Mouse (Mus musculus): Measurements from ENCODE around the gene Birc5. TPM values are rescaled to one million over a fixed set of nuclear protein-coding genes. Genes with fewer than 3 reads are reported as not detected.

The Birc5 gene
- polyA plus RNA-seq, 1 experiment: 46.1 TPM

GRCm38 (mm10) chr11:117894676-117895075 lies 45.6 kb downstream of the Birc5 start:
- Histone ChIP-seq H3K27me3 (ENCODE audit: control insufficient read depth, insufficient read depth, low read length) (no peaks in the 10 kb centered on the region; the same call in 1 of the 2 replicates), H3K4me3 (ENCODE audit: control insufficient read depth, low read depth, low read length) (no peak overlapping the region), H3K36me3 (ENCODE audit: control insufficient read depth, insufficient read depth, low read length) (no peaks in the 10 kb centered on the region), H3K4me1 (ENCODE audit: control insufficient read depth, insufficient read depth, low read length) (peaks cover 12% of the 10 kb centered on the region), H3K27ac (ENCODE audit: control insufficient read depth, insufficient read depth, low read depth, low read length) (no peak overlapping the region)
- TF ChIP-seq POLR2A (IDR thresholded peaks at IDR 0.05; ENCODE audit: control insufficient read depth, low read depth, low read length) (no peak), CTCF (IDR thresholded peaks at IDR 0.05; ENCODE audit: control insufficient read depth, insufficient read depth, insufficient replicate concordance, low read depth, low read length) (no peak)

GRCm38 (mm10) chr11:117896533-117896932 lies 47.5 kb downstream of the Birc5 start:
- H3K36me3 ChIP-seq (ENCODE audit: control insufficient read depth, insufficient read depth, low read length): no peaks in the 10 kb centered on the region
- H3K4me1 ChIP-seq (ENCODE audit: control insufficient read depth, insufficient read depth, low read length): peaks cover 8% of the 10 kb centered on the region
- H3K4me3 ChIP-seq (ENCODE audit: control insufficient read depth, low read depth, low read length): no peak overlapping the region
- no peak overlapping the region for H3K27ac ChIP-seq (ENCODE audit: control insufficient read depth, insufficient read depth, low read depth, low read length)
- TF ChIP-seq CTCF (IDR thresholded peaks at IDR 0.05; ENCODE audit: control insufficient read depth, insufficient read depth, insufficient replicate concordance, low read depth, low read length): no peak
- TF ChIP-seq POLR2A (IDR thresholded peaks at IDR 0.05; ENCODE audit: control insufficient read depth, low read depth, low read length): no peak
- no peaks in the 10 kb centered on the region for H3K27me3 ChIP-seq (ENCODE audit: control insufficient read depth, insufficient read depth, low read length)

GRCm38 (mm10) chr11:117902282-117902681 lies 53.2 kb downstream of the Birc5 start:
- TF ChIP-seq CTCF (IDR thresholded peaks at IDR 0.05; ENCODE audit: control insufficient read depth, insufficient read depth, insufficient replicate concordance, low read depth, low read length) (no peak), POLR2A (IDR thresholded peaks at IDR 0.05; ENCODE audit: control insufficient read depth, low read depth, low read length) (no peak)
- Histone ChIP-seq H3K36me3 (ENCODE audit: control insufficient read depth, insufficient read depth, low read length) (no peaks in the 10 kb centered on the region), H3K27me3 (ENCODE audit: control insufficient read depth, insufficient read depth, low read length) (no peaks in the 10 kb centered on the region), H3K4me3 (ENCODE audit: control insufficient read depth, low read depth, low read length) (no peak overlapping the region), H3K4me1 (ENCODE audit: control insufficient read depth, insufficient read depth, low read length) (no peaks in the 10 kb centered on the region), H3K27ac (ENCODE audit: control insufficient read depth, insufficient read depth, low read depth, low read length) (no peak overlapping the region)

GRCm38 (mm10) chr11:117904442-117904841 lies 55.4 kb downstream of the Birc5 start:
- Histone ChIP-seq H3K36me3 (ENCODE audit: control insufficient read depth, insufficient read depth, low read length) (no peaks in the 10 kb centered on the region), H3K4me3 (ENCODE audit: control insufficient read depth, low read depth, low read length) (no peak overlapping the region), H3K4me1 (ENCODE audit: control insufficient read depth, insufficient read depth, low read length) (no peaks in the 10 kb centered on the region), H3K27me3 (ENCODE audit: control insufficient read depth, insufficient read depth, low read length) (no peaks in the 10 kb centered on the region), H3K27ac (ENCODE audit: control insufficient read depth, insufficient read depth, low read depth, low read length) (no peak overlapping the region)
- TF ChIP-seq POLR2A (IDR thresholded peaks at IDR 0.05; ENCODE audit: control insufficient read depth, low read depth, low read length) (no peak), CTCF (IDR thresholded peaks at IDR 0.05; ENCODE audit: control insufficient read depth, insufficient read depth, insufficient replicate concordance, low read depth, low read length) (no peak)

Other genes starting within 250 kb of the Birc5 start
- 25.4 and 28.0 TPM in 2 replicates for gene Tnrc6c, start 195.0 kb upstream of the Birc5 start, polyA plus RNA-seq (2012; rRNA removed)
- 1.2 TPM in 2 replicates for gene Tmc8, start 67.2 kb upstream of the Birc5 start, polyA plus RNA-seq (2012; rRNA removed)
- 9.7 and 10.1 TPM in 2 replicates for gene Tmc6, start 67.1 kb upstream of the Birc5 start, polyA plus RNA-seq (2012; rRNA removed)
- not detected in 2 replicates for gene 6030468B19Rik, start 51.6 kb upstream of the Birc5 start, polyA plus RNA-seq (2012; rRNA removed)
- 1.0 TPM in 1 of 2 replicates, not detected in the other for gene Gm20708, start 39.6 kb upstream of the Birc5 start, polyA plus RNA-seq (2012; rRNA removed)
- gene Syngr2, start 39.6 kb upstream of the Birc5 start, polyA plus RNA-seq (2012; rRNA removed): 21.3 and 32.5 TPM in 2 replicates
- gene Afmid, start 23.3 kb upstream of the Birc5 start, polyA plus RNA-seq (2012; rRNA removed): 4.0 and 5.7 TPM in 2 replicates
- 4.8 and 5.8 TPM in 2 replicates for gene Tk1, start 23.2 kb upstream of the Birc5 start, polyA plus RNA-seq (2012; rRNA removed)
- gene Tmem235, start 11.5 kb downstream of the Birc5 start, polyA plus RNA-seq (2012; rRNA removed): 5.3 and 6.1 TPM in 2 replicates
- gene Tha1, start 24.2 kb downstream of the Birc5 start, polyA plus RNA-seq (2012; rRNA removed): 2.1 and 2.5 TPM in 2 replicates
- gene Socs3, start 120.8 kb downstream of the Birc5 start, polyA plus RNA-seq (2012; rRNA removed): 0.51 and 0.61 TPM in 2 replicates
- 55.3 and 59.6 TPM in 2 replicates for gene Pgs1, start 137.0 kb downstream of the Birc5 start, polyA plus RNA-seq (2012; rRNA removed)

Measured in testis, adult 2 months (tissue).